Mouse (Mus musculus) layer of hippocampus, adult 18-20 months (tissue): ENCODE measurements at regions not wholly inside any gene's neighbourhood (a gene's known extent, or its start where the extent isn't known, plus 50 kb on each side); places are given as distances from the start of the nearest gene placed in this dataset.
A peak's percentile ranks its signal among the peaks of the same experiment; 100 is the strongest.

Experiments
- DNase-seq, 2 experiments: peaks; one replicate each; pipeline ENCODE4 v3.0.0; 2022; ENCODE audit warnings: low spot score in 2 of 2

- DNase-seq, result peak in 1 of 2 experiments; percentile 0
Observed at GRCm38 (mm10) chrX:41161544-41161943, 239.1 kb upstream of the Gria3 start.
